Mouse (Mus musculus) ES-E14 (cell line): ENCODE results near the gene Elane. TPM values are rescaled to one million over a fixed set of nuclear protein-coding genes. Genes with fewer than 3 reads are reported as not detected.
A peak's percentile ranks its signal among the peaks of the same experiment; 100 is the strongest.

Source experiments
- DNase-seq: peaks from one replicate; pipeline ENCODE4 v3.0.0-alpha.2; 2013; ENCODE audit warnings: low read depth, low spot score
- H3K27ac ChIP-seq: 2 replicates; pipeline ENCODE4 v1.5.1; 2012; ENCODE audit warnings: low read depth, mild to moderate bottlenecking, low read length, moderate library complexity, mixed read lengths; ENCODE audit not compliant: poor library complexity, insufficient read depth, severe bottlenecking
- H3K36me3 ChIP-seq: 2 replicates; pipeline ENCODE4 v1.6.1; 2012; ENCODE audit warnings: mild to moderate bottlenecking, low read length, moderate library complexity, mixed read lengths; ENCODE audit not compliant: control insufficient read depth, poor library complexity, insufficient read depth, severe bottlenecking
- H3K4me1 ChIP-seq, 2 experiments: fragments of 150-350 bp in 1 of 2; sonication (generic) in 1 of 2; 2 replicates each; pipeline ENCODE4 v1.6.1; 2012; ENCODE audit warnings: low read length in 2 of 2, mild to moderate bottlenecking in 1 of 2, mixed read lengths in 1 of 2; ENCODE audit not compliant: control insufficient read depth in 2 of 2, insufficient read depth in 2 of 2, poor library complexity in 1 of 2
- H3K4me3 ChIP-seq, 2 experiments: fragments of 150-350 bp in 1 of 2; sonication (generic) in 1 of 2; 2 replicates each; pipeline ENCODE4 v1.5.1; 2012; ENCODE audit warnings: low read length in 2 of 2, low read depth in 1 of 2, mild to moderate bottlenecking in 1 of 2, mixed read lengths in 1 of 2; ENCODE audit not compliant: insufficient read depth in 1 of 2, poor library complexity in 1 of 2, severe bottlenecking in 1 of 2
- H3K9ac ChIP-seq: 2 replicates; pipeline ENCODE4 v1.6.1; 2012; ENCODE audit warnings: low read depth, mild to moderate bottlenecking, low read length, mixed read lengths; ENCODE audit not compliant: poor library complexity, insufficient read depth, severe bottlenecking
- H3K9me3 ChIP-seq: fragments of 150-350 bp; sonication (generic); 2 replicates; pipeline ENCODE4 v1.6.1; 2012; ENCODE audit warnings: low read depth, mild to moderate bottlenecking, low read length; ENCODE audit not compliant: control insufficient read depth, insufficient read depth
- CHD2 ChIP-seq: IDR thresholded peaks from 2 replicates; pipeline ENCODE4 v1.6.1; 2014; ENCODE audit warnings: mild to moderate bottlenecking, low read depth, low read length, inconsistent platforms
- HCFC1 ChIP-seq: IDR thresholded peaks from 2 replicates; pipeline ENCODE4 v1.6.1; 2012; ENCODE audit warnings: low read length, inconsistent platforms, borderline replicate concordance; ENCODE audit not compliant: insufficient read depth
- MAFK ChIP-seq: IDR thresholded peaks from 2 replicates; pipeline ENCODE4 v1.6.1; 2014; ENCODE audit warnings: mild to moderate bottlenecking, low read depth, low read length, inconsistent platforms; ENCODE audit not compliant: insufficient read depth
- ZC3H11A ChIP-seq: IDR thresholded peaks from 2 replicates; pipeline ENCODE4 v1.6.1; 2012; ENCODE audit warnings: low read depth, mild to moderate bottlenecking, inconsistent platforms, low read length, borderline replicate concordance
- ZNF384 ChIP-seq: IDR thresholded peaks from 2 replicates; pipeline ENCODE4 v1.6.1; 2012; ENCODE audit warnings: low read depth, low read length, inconsistent platforms
- in situ Hi-C, 2 experiments: fragments of 600-800 bp; cut with MboI; formaldehyde crosslinking; loops; one replicate each; pipeline ENCODE4 v1.15.1; 2025; ENCODE audit warnings: low sequenced_read_pairs in 2 of 2, inconsistent platforms in 1 of 2; ENCODE audit not compliant: unreplicated experiment in 2 of 2
- total RNA-seq: library from RNA; depleted of rRNA; stranded (reverse); fragments of 300-350 nt; gene quantifications from 2 replicates; pipeline ENCODE4 v1.2.3, GENCODE M21; 2012

The Elane gene
- total RNA-seq, 1 experiment, result not detected

DNA sequence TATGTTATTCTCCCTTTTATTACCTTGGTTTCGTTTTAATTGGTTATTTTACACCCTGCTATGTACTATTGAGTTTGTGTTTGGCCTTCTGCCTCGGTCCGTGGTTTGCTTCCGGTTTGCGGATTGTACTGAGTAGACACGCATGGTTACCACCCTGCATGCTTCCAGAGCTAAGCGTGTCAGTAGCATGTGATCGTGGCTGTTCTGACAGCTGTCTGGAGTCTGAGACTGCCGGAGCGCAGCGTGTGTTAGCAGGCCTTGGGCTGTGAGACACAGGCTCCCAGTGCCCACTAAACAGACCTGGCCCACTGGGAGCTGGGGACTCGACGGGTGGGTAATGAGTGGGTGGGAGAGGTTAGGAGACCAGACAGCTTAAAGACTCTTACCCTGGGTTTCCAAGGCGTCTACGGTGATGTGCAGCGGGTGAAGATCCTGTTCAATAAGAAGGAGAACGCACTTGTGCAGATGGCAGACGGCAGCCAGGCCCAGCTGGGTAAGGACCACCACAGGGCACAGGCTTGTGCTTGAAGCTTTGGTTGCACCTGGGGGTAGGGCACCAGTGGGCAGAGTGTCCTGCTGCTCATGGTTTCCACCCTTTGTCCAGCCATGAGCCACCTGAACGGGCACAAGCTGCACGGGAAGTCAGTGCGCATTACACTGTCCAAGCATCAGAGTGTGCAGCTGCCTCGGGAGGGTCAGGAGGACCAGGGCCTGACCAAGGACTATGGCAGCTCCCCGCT, 23.8 kb upstream of the Elane start:
- Histone ChIP-seq H3K4me1 (peaks cover 0 to 29% of the 10 kb centered on the region in 2 experiments; a peak in 1 of 4 replicates), H3K36me3 (peaks cover 63% of the 10 kb centered on the region), H3K4me3 (no peak overlapping the region), H3K9ac (no peak overlapping the region), H3K9me3 (no peaks in the 10 kb centered on the region), H3K27ac (no peak overlapping the region)
- in situ Hi-C loops, result no loop called here
- no peak for DNase-seq
- TF ChIP-seq CHD2, result no peak
- no peak for TF ChIP-seq ZC3H11A
- TF ChIP-seq ZNF384, result no peak
- TF ChIP-seq HCFC1, result no peak
- no peak for TF ChIP-seq MAFK

GRCm38 (mm10) chr10:79862925-79863324, 23.1 kb upstream of the Elane start:
- no peak overlapping the region for H3K27ac ChIP-seq
- in situ Hi-C loops, result no loop called here
- no peak for DNase-seq
- no peak for TF ChIP-seq ZC3H11A
- no peak for TF ChIP-seq HCFC1
- H3K4me3 ChIP-seq, result no peak overlapping the region
- H3K36me3 ChIP-seq, result peaks cover 56% of the 10 kb centered on the region
- H3K9me3 ChIP-seq, result no peaks in the 10 kb centered on the region
- H3K4me1 ChIP-seq, result peaks cover 0 to 23% of the 10 kb centered on the region in 2 experiments; a peak in 1 of 4 replicates
- no peak overlapping the region for H3K9ac ChIP-seq

GRCm38 (mm10) chr10:79864351-79865188, 21.5 kb upstream of the Elane start:
- Histone ChIP-seq H3K27ac (no peak overlapping the region), H3K4me3 (no peak overlapping the region)
- in situ Hi-C loops, result no loop called here

DNA sequence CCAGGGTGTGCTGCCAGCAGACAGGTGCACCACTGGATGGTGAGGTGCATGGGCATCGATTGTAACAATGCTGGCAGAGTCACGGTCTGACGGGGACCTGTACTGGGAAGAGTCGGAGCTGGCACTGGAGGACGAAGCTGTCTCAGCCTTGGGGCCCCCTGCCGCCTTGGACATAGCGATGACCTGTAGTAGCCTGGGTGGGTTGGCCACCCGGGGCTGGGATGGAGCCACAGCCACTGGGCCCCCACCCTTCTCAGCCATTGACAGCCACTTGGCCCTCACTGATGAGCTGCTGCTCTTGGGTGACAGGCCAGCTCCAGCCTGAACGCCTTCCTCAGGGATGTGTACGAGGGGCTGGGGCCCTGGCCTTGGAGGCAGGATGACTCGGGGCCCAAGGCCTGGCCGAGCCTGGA, 20.9 kb upstream of the Elane start:
- no peak for TF ChIP-seq ZC3H11A
- no peak for TF ChIP-seq MAFK
- 0 out of 2 replicates have a peak, but pooled peaks have one; percentile 2 for TF ChIP-seq CHD2
- Histone ChIP-seq H3K9ac (no peak overlapping the region), H3K4me1 (peaks cover 0 to 15% of the 10 kb centered on the region in 2 experiments; a peak in 1 of 4 replicates), H3K9me3 (no peaks in the 10 kb centered on the region), H3K4me3 (no peak overlapping the region), H3K27ac (no peak overlapping the region), H3K36me3 (peaks cover 33% of the 10 kb centered on the region)
- in situ Hi-C loops, result no loop called here
- no peak for DNase-seq

More at GRCm38 (mm10) chr10:79864351-79865188, 21.5 kb upstream of the Elane start:
- H3K36me3 ChIP-seq, result peaks cover 39% of the 10 kb centered on the region
- TF ChIP-seq ZNF384 (no peak), ZC3H11A (no peak), CHD2 (no peak; the same call in 1 of the 2 replicates), HCFC1 (no peak), MAFK (no peak)
- H3K4me1 ChIP-seq, result peaks cover 0 to 20% of the 10 kb centered on the region in 2 experiments; a peak in 1 of 4 replicates
- DNase-seq, result no peak
- no peaks in the 10 kb centered on the region for H3K9me3 ChIP-seq
- no peak overlapping the region for H3K9ac ChIP-seq
